Mouse (Mus musculus) intestine, embryonic 15.5 days (tissue): Measurements from ENCODE around the gene Ctsl. TPM values are rescaled to one million over a fixed set of nuclear protein-coding genes. Genes with fewer than 3 reads are reported as not detected.

Experiments used
- ATAC-seq: fragments of 200-750 bp; cut with Nextera tagmentation; 2 replicates; pipeline ENCODE4 v1.8.0; 2017; ENCODE audit warnings: moderate TSS enrichment, moderate library complexity
- H3K27ac ChIP-seq: fragments of 300-500 bp; sonication (generic); 2 replicates; pipeline ENCODE4 v1.5.1; 2015; ENCODE audit warnings: mild to moderate bottlenecking, inconsistent platforms
- H3K27me3 ChIP-seq: fragments of 300-500 bp; sonication (generic); replicated peaks from 2 replicates; pipeline ENCODE4 v1.6.1; 2015; ENCODE audit warnings: inconsistent platforms
- H3K36me3 ChIP-seq: fragments of 300-500 bp; sonication (generic); 2 replicates; pipeline ENCODE4 v1.6.1; 2015; ENCODE audit warnings: inconsistent platforms
- H3K4me1 ChIP-seq: fragments of 300-500 bp; sonication (generic); replicated peaks from 2 replicates; pipeline ENCODE4 v1.6.1; 2015; ENCODE audit warnings: inconsistent platforms
- H3K4me2 ChIP-seq: fragments of 300-500 bp; sonication (generic); replicated peaks from 2 replicates; pipeline ENCODE4 v1.6.1; 2015; ENCODE audit warnings: mild to moderate bottlenecking, inconsistent platforms
- H3K4me3 ChIP-seq: fragments of 300-500 bp; sonication (generic); replicated peaks from 2 replicates; pipeline ENCODE4 v1.5.1; 2015; ENCODE audit warnings: inconsistent platforms
- H3K9ac ChIP-seq: fragments of 300-500 bp; sonication (generic); 2 replicates; pipeline ENCODE4 v1.6.1; 2015; ENCODE audit warnings: inconsistent platforms
- H3K9me3 ChIP-seq: fragments of 300-500 bp; sonication (generic); 2 replicates; pipeline ENCODE4 v1.6.1; 2016; ENCODE audit warnings: inconsistent platforms
- WGBS: fragments of 180-500 bp; shearing (Covaris S2); methylation state at CpG from one replicate; pipeline ENCODE4 v1.1.7; 2015; 5-methylcytosine and 5-hydroxymethylcytosine counted together
- polyA plus RNA-seq: library from polyadenylated mRNA; unstranded; fragments of >200 nt; fragmentation: Nextera tagmentation; extraction: Ambion mirVana; gene quantifications from 2 replicates; pipeline ENCODE4 v1.2.1, GENCODE M21; 2015

The Ctsl gene
- 195 and 213 TPM in 2 replicates for polyA plus RNA-seq

DNA sequence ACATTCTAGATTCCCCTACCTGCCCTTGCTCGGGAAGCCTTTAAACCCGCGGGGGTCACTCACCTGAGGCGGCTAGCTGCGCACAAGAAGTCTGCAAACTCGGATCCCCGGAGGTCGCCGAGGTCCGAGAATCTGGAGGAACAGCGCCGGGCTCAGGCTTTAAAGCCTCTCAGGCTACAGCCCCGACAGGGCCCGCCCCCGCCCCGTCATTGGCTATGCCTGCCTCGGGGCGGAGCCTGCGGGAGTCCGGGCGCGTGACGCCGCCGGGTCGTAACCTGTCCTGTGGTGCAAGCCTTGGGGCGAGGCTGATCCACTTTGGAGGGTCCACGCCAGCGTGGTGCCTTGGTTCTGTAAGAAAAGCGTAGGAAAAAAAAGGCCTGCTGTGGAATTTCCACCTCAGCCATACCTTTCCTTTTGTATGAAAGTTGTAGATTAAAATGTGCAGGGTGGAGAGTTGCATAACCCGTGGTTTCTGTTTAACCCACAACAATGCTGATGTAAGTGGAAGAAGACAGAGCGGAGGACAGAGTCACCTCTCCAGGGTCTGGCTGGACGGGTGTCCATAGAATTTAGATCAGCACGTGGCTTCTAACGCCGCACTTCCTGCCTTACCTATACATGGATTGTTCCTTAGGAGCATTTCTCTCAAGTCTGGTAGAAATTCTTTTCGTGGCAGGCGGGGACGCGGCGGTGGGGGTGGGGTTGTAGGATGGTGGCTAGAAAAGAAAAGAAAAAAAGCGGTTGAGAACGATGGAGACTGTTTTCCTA lies at the start of gene Ctsl:
Gene Ctsl, minus strand, starts transcription at position 718 of the 768 bp plus-strand sequence.
- ATAC-seq, result peak; percentile 100
- Histone ChIP-seq H3K4me1 (0 out of 2 replicates have a peak, but pooled peaks cover 6% of the 10 kb centered on the region), H3K9ac (peak within 1 kb of the TSS; percentile 60), H3K27ac (peak within 1 kb of the TSS; percentile 67), H3K9me3 (no peaks in the 10 kb centered on the region), H3K4me3 (peak within 1 kb of the TSS; percentile 65), H3K4me2 (peak within 1 kb of the TSS; percentile 80), H3K36me3 (peaks cover 13% of the 10 kb centered on the region; the same call in 1 of the 2 replicates), H3K27me3 (no peaks in the 10 kb centered on the region)
- under 1% methylated on average over 43 of the region's 43 CpGs for WGBS

- WGBS, result 18% methylated on average over 5 of the region's 5 CpGs
- H3K27ac ChIP-seq, result peak overlapping the region; percentile 58; the same call in 1 of the 2 replicates
- no peak overlapping the region for H3K4me3 ChIP-seq
Measured at GRCm38 (mm10) chr13:64416955-64417601, 46.4 kb upstream of the Ctsl start.

DNA sequence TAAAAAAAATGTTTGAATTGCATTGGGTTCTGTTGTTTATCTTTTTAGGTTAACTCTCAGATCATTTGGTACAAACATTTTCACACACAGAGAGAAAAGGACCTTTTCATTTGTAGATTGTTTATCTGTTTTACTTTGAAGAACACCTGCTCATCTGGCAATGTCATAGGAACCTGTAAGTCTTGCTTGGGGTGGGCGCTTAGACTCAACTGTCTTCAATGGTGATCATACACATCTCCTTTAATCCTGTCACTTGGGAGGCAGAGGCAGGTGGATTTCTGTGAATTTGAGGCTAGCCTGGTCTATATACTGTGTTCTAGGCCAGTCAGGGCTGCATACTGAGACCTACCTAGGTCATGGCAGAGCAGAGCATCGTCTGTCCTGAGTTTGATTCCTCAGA lies 45.0 kb upstream of the Ctsl start:
- Histone ChIP-seq H3K27me3 (no peaks in the 10 kb centered on the region), H3K36me3 (no peaks in the 10 kb centered on the region), H3K27ac (no peak overlapping the region), H3K4me2 (no peak overlapping the region), H3K9ac (no peak overlapping the region), H3K4me3 (no peak overlapping the region), H3K4me1 (no peaks in the 10 kb centered on the region), H3K9me3 (no peaks in the 10 kb centered on the region)
- 87% methylated on average over 2 of the region's 2 CpGs for WGBS
- ATAC-seq, result no peak

More at GRCm38 (mm10) chr13:64416955-64417601, 46.4 kb upstream of the Ctsl start:
- ATAC-seq, result peak; percentile 85
- Histone ChIP-seq H3K27me3 (no peaks in the 10 kb centered on the region), H3K36me3 (no peaks in the 10 kb centered on the region), H3K4me2 (no peak overlapping the region), H3K9ac (no peak overlapping the region), H3K4me1 (peaks cover 4% of the 10 kb centered on the region; the same call in 1 of the 2 replicates), H3K9me3 (no peaks in the 10 kb centered on the region)

- no peak overlapping the region for H3K4me3 ChIP-seq
- no peaks in the 10 kb centered on the region for H3K36me3 ChIP-seq
- no peaks in the 10 kb centered on the region for H3K27me3 ChIP-seq
- H3K9me3 ChIP-seq, result no peaks in the 10 kb centered on the region
- H3K4me2 ChIP-seq, result no peak overlapping the region
- ATAC-seq, result no peak
- no peaks in the 10 kb centered on the region for H3K4me1 ChIP-seq
- no peak overlapping the region for H3K27ac ChIP-seq
- 72% methylated on average over 2 of the region's 2 CpGs for WGBS
- no peak overlapping the region for H3K9ac ChIP-seq
Measured at GRCm38 (mm10) chr13:64412752-64413257, 42.1 kb upstream of the Ctsl start.

DNA sequence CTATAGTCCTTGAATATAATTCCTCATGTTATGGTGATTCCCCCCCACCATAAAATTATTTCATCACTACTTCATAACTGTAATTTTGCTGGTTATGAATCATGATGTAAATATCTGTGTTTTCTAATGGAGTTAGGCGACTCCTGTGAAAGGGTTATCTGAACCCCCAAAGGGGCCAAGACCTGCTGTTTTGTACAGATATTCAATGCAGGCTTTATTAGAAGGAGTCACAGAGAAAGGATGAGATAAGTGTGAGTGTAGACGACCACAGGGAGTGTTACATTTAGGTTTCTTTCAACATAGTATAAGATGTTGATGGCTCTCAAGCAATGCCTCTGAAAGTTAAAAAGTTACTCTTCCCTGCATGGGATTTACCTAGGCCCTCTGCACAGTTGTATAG lies 40.6 kb upstream of the Ctsl start:
- no peak for ATAC-seq
- 78% methylated on average over 2 of the region's 2 CpGs for WGBS
- H3K36me3 ChIP-seq, result no peaks in the 10 kb centered on the region
- no peak overlapping the region for H3K27ac ChIP-seq
- no peak overlapping the region for H3K4me3 ChIP-seq
- no peaks in the 10 kb centered on the region for H3K9me3 ChIP-seq
- no peak overlapping the region for H3K4me2 ChIP-seq
- no peaks in the 10 kb centered on the region for H3K4me1 ChIP-seq
- no peak overlapping the region for H3K9ac ChIP-seq
- H3K27me3 ChIP-seq, result no peaks in the 10 kb centered on the region

DNA sequence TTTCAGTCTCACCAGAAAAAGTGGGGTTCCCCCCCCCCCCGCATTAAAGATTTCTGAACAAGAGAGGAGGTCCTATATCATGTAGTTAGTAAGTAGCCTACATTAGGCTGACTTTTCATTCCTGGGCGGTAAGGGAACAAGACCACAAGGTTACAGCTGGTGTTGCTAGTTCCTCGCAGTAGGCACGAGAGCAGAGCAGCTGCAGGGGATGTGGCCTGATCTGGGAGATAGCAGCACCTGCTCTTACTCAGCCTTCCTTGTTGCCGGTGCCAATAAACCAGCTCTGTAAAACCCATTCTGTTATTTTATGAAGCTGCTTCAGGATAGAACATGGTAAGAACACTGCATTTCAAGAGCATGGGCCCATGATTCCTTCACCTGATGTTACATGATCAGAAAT lies 39.9 kb upstream of the Ctsl start:
- Histone ChIP-seq H3K36me3 (no peaks in the 10 kb centered on the region), H3K27ac (no peak overlapping the region), H3K9ac (no peak overlapping the region), H3K27me3 (no peaks in the 10 kb centered on the region), H3K4me1 (no peaks in the 10 kb centered on the region), H3K4me2 (no peak overlapping the region), H3K4me3 (no peak overlapping the region), H3K9me3 (no peaks in the 10 kb centered on the region)
- peak; percentile 70 for ATAC-seq
- WGBS, result 55% methylated on average over 5 of the region's 5 CpGs

- no peak for ATAC-seq
- H3K4me2 ChIP-seq, result no peak overlapping the region
Measured at GRCm38 (mm10) chr13:64407992-64408391, 37.3 kb upstream of the Ctsl start.

DNA sequence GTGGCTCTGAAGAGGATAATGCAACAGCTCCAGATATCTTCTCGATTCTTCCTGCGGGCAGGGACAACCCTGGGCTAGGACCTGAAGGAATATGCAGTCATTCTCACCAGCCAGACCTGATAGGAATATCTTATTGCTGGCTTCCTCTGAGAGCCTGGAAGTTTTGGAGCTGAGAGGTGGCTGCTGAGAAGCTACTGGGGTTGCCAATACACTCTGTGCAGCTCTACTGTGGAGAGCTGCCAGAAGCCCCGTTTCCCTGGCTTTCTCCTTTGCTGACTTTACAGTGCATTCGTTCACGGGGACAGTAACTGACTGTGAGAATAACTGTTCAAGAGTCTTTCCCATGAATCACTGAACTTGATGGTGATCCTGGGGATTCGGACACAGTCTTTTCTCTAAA lies 34.9 kb upstream of the Ctsl start:
- H3K4me1 ChIP-seq, result no peaks in the 10 kb centered on the region
- H3K4me2 ChIP-seq, result no peak overlapping the region
- no peaks in the 10 kb centered on the region for H3K9me3 ChIP-seq
- 61% methylated on average over 6 of the region's 6 CpGs for whole genome bisulfite sequencing
- H3K9ac ChIP-seq, result no peak overlapping the region
- H3K36me3 ChIP-seq, result no peaks in the 10 kb centered on the region
- no peaks in the 10 kb centered on the region for H3K27me3 ChIP-seq
- H3K27ac ChIP-seq, result no peak overlapping the region
- ATAC-seq, result no peak
- H3K4me3 ChIP-seq, result no peak overlapping the region

More at GRCm38 (mm10) chr13:64407992-64408391, 37.3 kb upstream of the Ctsl start:
- Histone ChIP-seq H3K27me3 (no peaks in the 10 kb centered on the region), H3K27ac (no peak overlapping the region), H3K9me3 (no peaks in the 10 kb centered on the region), H3K9ac (no peak overlapping the region), H3K4me1 (no peaks in the 10 kb centered on the region), H3K36me3 (no peaks in the 10 kb centered on the region), H3K4me3 (no peak overlapping the region)
- WGBS, result 87% methylated on average over 5 of the region's 5 CpGs

DNA sequence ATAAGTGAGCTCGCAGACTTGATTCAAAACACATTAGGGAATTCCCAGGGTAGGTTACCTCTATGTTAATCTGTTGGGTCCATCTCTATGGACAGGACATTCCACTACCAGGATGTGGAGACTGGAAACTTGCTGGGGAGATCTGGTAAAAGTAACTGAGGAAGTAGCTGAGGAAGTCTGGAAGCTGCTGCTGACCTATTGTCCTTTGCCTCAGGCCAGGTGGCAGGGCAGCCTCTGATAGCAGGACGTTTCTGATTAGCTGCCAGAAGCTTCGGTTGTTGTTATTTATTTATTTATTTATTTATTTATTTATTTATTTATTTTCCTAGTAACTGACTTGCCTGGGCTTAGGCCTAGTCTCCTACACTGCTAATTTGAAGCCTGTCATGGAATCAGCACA lies 32.8 kb upstream of the Ctsl start:
- Histone ChIP-seq H3K36me3 (no peaks in the 10 kb centered on the region), H3K9me3 (no peaks in the 10 kb centered on the region), H3K4me2 (no peak overlapping the region), H3K9ac (no peak overlapping the region), H3K4me3 (no peak overlapping the region), H3K27me3 (no peaks in the 10 kb centered on the region), H3K4me1 (no peaks in the 10 kb centered on the region), H3K27ac (no peak overlapping the region)
- 64% methylated on average over 3 of the region's 3 CpGs for WGBS
- ATAC-seq, result no peak

GRCm38 (mm10) chr13:64402951-64403460 lies 32.3 kb upstream of the Ctsl start:
- no peak overlapping the region for H3K4me3 ChIP-seq
- H3K36me3 ChIP-seq, result no peaks in the 10 kb centered on the region
- H3K4me2 ChIP-seq, result no peak overlapping the region
- H3K9me3 ChIP-seq, result no peaks in the 10 kb centered on the region
- no peak overlapping the region for H3K27ac ChIP-seq
- H3K27me3 ChIP-seq, result no peaks in the 10 kb centered on the region
- no peaks in the 10 kb centered on the region for H3K4me1 ChIP-seq
- H3K9ac ChIP-seq, result no peak overlapping the region
- 89% methylated on average over 8 of the region's 8 CpGs for WGBS
- ATAC-seq, result no peak

DNA sequence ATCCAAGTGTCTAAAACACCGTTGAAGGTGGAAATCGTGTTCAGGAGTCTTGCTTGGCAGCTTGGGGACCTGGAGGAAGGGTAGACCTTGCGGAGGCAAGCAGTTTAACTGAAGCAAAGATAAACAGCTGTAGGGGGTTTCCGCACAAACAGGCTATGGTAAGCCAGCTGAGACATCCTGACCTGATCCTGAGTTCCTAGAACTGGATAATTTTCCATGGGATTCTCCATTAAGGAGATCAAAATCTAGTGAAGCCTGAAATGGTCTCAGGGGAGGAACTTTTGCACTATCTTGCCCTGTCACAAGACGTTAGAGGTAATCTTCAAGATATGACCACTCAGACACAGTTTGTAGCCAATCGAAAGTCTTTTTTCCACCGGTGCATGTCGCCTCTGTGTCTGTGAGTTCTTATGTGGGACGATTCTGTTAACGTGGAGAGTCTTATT lies 31.8 kb upstream of the Ctsl start:
- Histone ChIP-seq H3K27ac (no peak overlapping the region), H3K4me1 (no peaks in the 10 kb centered on the region), H3K4me3 (no peak overlapping the region), H3K4me2 (no peak overlapping the region), H3K27me3 (no peaks in the 10 kb centered on the region), H3K9me3 (no peaks in the 10 kb centered on the region), H3K9ac (no peak overlapping the region), H3K36me3 (no peaks in the 10 kb centered on the region)
- WGBS, result 84% methylated on average over 10 of the region's 10 CpGs
- ATAC-seq, result no peak

GRCm38 (mm10) chr13:64402006-64402405 lies 31.3 kb upstream of the Ctsl start:
- Histone ChIP-seq H3K9me3 (no peaks in the 10 kb centered on the region), H3K4me1 (no peaks in the 10 kb centered on the region), H3K27me3 (no peaks in the 10 kb centered on the region), H3K27ac (no peak overlapping the region), H3K9ac (no peak overlapping the region), H3K4me3 (no peak overlapping the region), H3K36me3 (no peaks in the 10 kb centered on the region), H3K4me2 (no peak overlapping the region)
- WGBS, result 60% methylated on average over 3 of the region's 3 CpGs
- no peak for ATAC-seq
